Mouse (Mus musculus) B cell, adult 67 days (primary cell): Measurements from ENCODE around the gene Nlgn3. TPM values are rescaled to one million over a fixed set of nuclear protein-coding genes. Genes with fewer than 3 reads are reported as not detected.

ENCODE experiments used
- total RNA-seq, 2 experiments: library from RNA; stranded (reverse); gene quantifications; 4 replicates each; pipeline ENCODE4 v1.2.4; 2023

The Nlgn3 gene
- 1 to 10 TPM; 1.2 to 1.5 TPM for total RNA-seq

DNA sequence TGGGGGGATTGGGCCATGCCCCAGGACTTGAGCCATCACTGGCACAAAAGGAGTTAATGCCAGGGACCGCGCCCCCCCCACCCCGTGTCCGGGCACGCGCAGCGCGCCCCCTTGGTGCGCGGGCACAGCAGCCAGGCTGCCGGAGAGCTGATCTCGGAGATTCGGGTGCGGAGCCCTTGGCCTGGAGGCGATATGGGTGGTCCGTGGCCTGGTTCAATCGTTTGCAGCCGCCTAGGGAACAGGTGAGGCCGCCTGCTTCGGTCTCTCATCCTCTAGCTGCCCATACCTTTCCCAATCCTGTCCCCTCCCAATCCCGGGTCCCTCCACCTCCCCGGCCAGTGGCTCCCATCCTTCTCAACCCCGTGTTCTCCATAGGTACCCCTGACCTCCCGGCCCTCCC, at the start of gene Nlgn3:
Gene Nlgn3, plus strand, starts transcription at position 114 of the 400 bp plus-strand sequence.

GRCm38 (mm10) chrX:101253952-101254729, 44.8 kb upstream of the Nlgn3 start, which contains the start of gene Foxo4:
Gene Foxo4 (plus strand): TSS chrX:101254528.

DNA sequence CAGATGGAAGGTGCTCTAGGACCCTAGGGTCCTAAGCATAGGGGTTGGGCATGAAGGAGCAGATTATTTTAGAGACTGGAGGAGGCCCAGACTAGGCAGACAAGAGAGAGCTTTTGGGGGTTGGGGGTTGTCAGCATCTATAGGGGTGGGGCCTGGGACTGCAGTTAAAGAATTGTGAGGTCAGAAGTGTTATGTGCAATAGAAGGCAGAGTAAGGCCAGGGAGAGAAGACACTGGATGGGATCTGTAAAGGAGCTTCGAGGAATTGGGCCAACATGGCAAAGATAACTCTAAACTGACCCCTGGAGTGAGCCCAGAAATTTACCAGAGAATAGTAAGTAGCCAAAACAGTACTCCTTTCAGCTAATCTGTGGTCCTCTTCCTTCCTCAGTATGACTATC, 35.1 kb upstream of the Nlgn3 start, which contains the start of gene Gm614:
Gene Gm614, minus strand, starts transcription at position 101 of the 400 bp plus-strand sequence.

GRCm38 (mm10) chrX:101268025-101268754, 30.8 kb upstream of the Nlgn3 start, which contains the start of gene Il2rg:
Gene Il2rg (minus strand): TSS chrX:101268255.

DNA sequence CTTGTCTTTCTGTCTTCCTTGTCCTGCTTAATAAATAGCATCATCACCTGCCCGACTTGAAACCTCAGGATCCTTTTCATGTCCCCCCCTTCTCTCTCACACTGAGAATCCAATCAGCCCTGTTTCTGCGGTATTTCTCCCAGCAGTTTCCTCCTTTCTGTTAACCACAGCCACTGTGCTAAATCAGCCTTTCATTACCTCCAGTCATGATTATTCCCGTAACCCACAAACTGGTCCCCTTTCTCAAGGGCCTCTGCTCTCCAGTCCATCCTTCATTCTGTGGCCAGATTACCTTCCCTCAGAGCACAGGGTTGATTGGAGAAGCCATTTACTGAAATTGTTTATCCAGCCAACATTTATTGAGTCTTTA, 30.2 kb upstream of the Nlgn3 start, which contains the start of gene Gm20489:
Gene Gm20489, minus strand, starts transcription at position 269 of the 370 bp plus-strand sequence.

DNA sequence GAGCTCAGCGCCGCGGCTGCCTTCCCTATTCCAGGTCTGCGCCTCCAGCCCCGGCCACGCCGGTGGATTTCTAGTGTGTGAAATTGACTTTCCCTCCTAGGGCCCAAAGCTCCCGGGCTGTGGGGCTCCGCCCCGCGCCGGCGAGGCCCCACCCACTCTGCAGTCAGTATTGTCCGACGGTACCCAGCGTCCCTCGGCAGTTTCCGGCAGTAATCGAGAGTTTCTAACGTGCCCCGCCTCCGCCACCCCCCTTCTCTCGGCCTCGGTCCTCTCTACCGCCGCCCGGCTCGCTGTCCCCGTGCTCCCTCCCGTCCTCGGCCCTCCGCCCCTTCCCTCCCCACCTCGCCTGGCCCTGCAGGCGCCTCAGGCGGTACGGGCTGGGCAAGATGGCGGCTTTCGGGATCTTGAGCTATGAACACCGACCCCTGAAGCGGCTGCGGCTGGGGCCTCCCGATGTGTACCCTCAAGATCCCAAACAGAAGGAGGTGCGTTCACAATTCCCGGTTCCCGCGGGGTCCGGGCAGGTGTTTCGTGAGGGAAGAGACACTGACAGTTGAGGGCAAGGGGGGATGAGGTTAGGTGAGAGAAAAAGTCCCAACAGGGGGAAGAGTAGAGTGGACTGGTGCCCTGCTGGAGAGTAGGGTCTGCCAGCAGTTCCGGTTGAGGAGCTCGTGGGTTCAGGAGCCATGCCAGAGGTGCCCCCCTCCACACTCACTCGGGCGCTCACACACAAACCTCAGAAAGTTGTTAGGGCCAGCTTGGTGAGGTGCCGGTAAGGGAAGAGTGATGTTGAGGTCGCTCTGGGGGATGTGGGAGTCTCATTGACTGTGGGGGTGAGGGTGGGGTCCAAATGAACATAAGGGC, 24.9 kb upstream of the Nlgn3 start, which contains the start of gene Med12:
Gene Med12, plus strand, starts transcription at position 156 of the 864 bp plus-strand sequence.

Other genes starting within 250 kb of the Nlgn3 start
- gene Tex11, start 239.5 kb upstream of the Nlgn3 start, total RNA-seq: not detected
- gene Slc7a3, start 213.1 kb upstream of the Nlgn3 start, total RNA-seq: under 1 TPM; 0.32 to 0.77 TPM
- 10 to 100 TPM; 47.3 to 56.6 TPM for gene Snx12, start 76.6 kb upstream of the Nlgn3 start, total RNA-seq
- gene Foxo4, start 44.6 kb upstream of the Nlgn3 start, total RNA-seq: 10 to 100 TPM; 41.4 to 41.7 TPM
- 10 to 100 TPM; 47.0 to 50.4 TPM for gene Gm614, start 35.2 kb upstream of the Nlgn3 start, total RNA-seq
- 100 to 1,000 TPM; 536 to 544 TPM for gene Il2rg, start 30.9 kb upstream of the Nlgn3 start, total RNA-seq
- gene Gm20489, start 30.1 kb upstream of the Nlgn3 start, total RNA-seq: not detected
- 100 to 1,000 TPM; 172 to 192 TPM for gene Med12, start 25.1 kb upstream of the Nlgn3 start, total RNA-seq
- gene Gjb1, start 77.2 kb downstream of the Nlgn3 start, total RNA-seq: not detected
- 10 to 100 TPM; 37.8 to 43.0 TPM for gene Zmym3, start 121.7 kb downstream of the Nlgn3 start, total RNA-seq
- 100 to 1,000 TPM; 222 to 257 TPM for gene Nono, start 130.2 kb downstream of the Nlgn3 start, total RNA-seq
- 1 to 10 TPM; 1.6 to 3.6 TPM for gene Itgb1bp2, start 149.9 kb downstream of the Nlgn3 start, total RNA-seq
- gene Taf1, start 233.6 kb downstream of the Nlgn3 start, total RNA-seq: 10 to 100 TPM; 51.2 to 59.2 TPM